Mouse (Mus musculus): ENCODE measurements at regions not wholly inside any gene's neighbourhood (a gene's known extent, or its start where the extent isn't known, plus 50 kb on each side); places are given as distances from the start of the nearest gene placed in this dataset.

GRCm38 (mm10) chr6:4421466-4421865 is 83.1 kb upstream of the Col1a2 start:
- 88% methylated on average over 7 of the region's 7 CpGs for whole genome bisulfite sequencing
- Histone ChIP-seq H3K36me3 (ENCODE audit: control insufficient read depth, insufficient read depth, low read length) (no peaks in the 10 kb centered on the region), H3K4me1 (ENCODE audit: control insufficient read depth, insufficient read depth, low read length) (peaks cover 2% of the 10 kb centered on the region; the same call in 1 of the 2 replicates), H3K4me3 (no peak overlapping the region), H3K79me2 (replicated peaks; ENCODE audit: control insufficient read depth, insufficient read depth, low read length) (no peaks in the 10 kb centered on the region), H3K27me3 (ENCODE audit: control insufficient read depth, insufficient read depth, low read length) (no peaks in the 10 kb centered on the region), H3K9ac (ENCODE audit: low read depth, low read length) (no peak overlapping the region), H3K27ac (no peak overlapping the region)
- intact Hi-C loops (cut with DNase I): no loop called here
- no peak for DNase-seq
- TF ChIP-seq CTCF (IDR thresholded peaks at IDR 0.05): no peak

- DNase-seq: no peak
- Histone ChIP-seq H3K27me3 (ENCODE audit: control insufficient read depth, insufficient read depth, low read length) (no peaks in the 10 kb centered on the region), H3K27ac (no peak overlapping the region), H3K9ac (ENCODE audit: low read depth, low read length) (no peak overlapping the region), H3K4me1 (ENCODE audit: control insufficient read depth, insufficient read depth, low read length) (no peaks in the 10 kb centered on the region), H3K4me3 (no peak overlapping the region), H3K36me3 (ENCODE audit: control insufficient read depth, insufficient read depth, low read length) (no peaks in the 10 kb centered on the region), H3K79me2 (replicated peaks; ENCODE audit: control insufficient read depth, insufficient read depth, low read length) (no peaks in the 10 kb centered on the region)
- intact Hi-C loops (cut with DNase I): no loop called here
- WGBS: 85% methylated on average over 4 of the region's 4 CpGs
- TF ChIP-seq EP300 (IDR thresholded peaks at IDR 0.05; ENCODE audit: insufficient read depth, low read depth, low read length): no peak
- no peak for TF ChIP-seq POLR2A (IDR thresholded peaks at IDR 0.05; ENCODE audit: insufficient read depth, low read depth, low read length)
- no peak for TF ChIP-seq CTCF (IDR thresholded peaks at IDR 0.05)
Measured at GRCm38 (mm10) chr6:4427122-4427521, 77.5 kb upstream of the Col1a2 start.

- H3K4me1 ChIP-seq (ENCODE audit: control insufficient read depth, insufficient read depth, low read length): no peaks in the 10 kb centered on the region
- H3K9ac ChIP-seq (ENCODE audit: low read depth, low read length): no peak overlapping the region
- no peak overlapping the region for H3K4me3 ChIP-seq
- no peaks in the 10 kb centered on the region for H3K27me3 ChIP-seq (ENCODE audit: control insufficient read depth, insufficient read depth, low read length)
- WGBS: 33% methylated on average over 1 of the region's 1 CpGs
- DNase-seq: no peak
- no peak overlapping the region for H3K27ac ChIP-seq
- no peaks in the 10 kb centered on the region for H3K36me3 ChIP-seq (ENCODE audit: control insufficient read depth, insufficient read depth, low read length)
- H3K79me2 ChIP-seq (replicated peaks; ENCODE audit: control insufficient read depth, insufficient read depth, low read length): no peaks in the 10 kb centered on the region
- no peak for TF ChIP-seq CTCF (IDR thresholded peaks at IDR 0.05)
- no peak for TF ChIP-seq POLR2A (IDR thresholded peaks at IDR 0.05; ENCODE audit: insufficient read depth, low read depth, low read length)
- TF ChIP-seq EP300 (IDR thresholded peaks at IDR 0.05; ENCODE audit: insufficient read depth, low read depth, low read length): no peak
- intact Hi-C loops (cut with DNase I): no loop called here
Measured at GRCm38 (mm10) chr6:4430704-4431310, 73.8 kb upstream of the Col1a2 start.

- H3K4me3 ChIP-seq: no peak overlapping the region
- H3K9ac ChIP-seq (ENCODE audit: low read depth, low read length): no peak overlapping the region
- H3K79me2 ChIP-seq (replicated peaks; ENCODE audit: control insufficient read depth, insufficient read depth, low read length): no peaks in the 10 kb centered on the region
- peaks cover 1% of the 10 kb centered on the region for H3K4me1 ChIP-seq (ENCODE audit: control insufficient read depth, insufficient read depth, low read length)
- DNase-seq: no peak
- intact Hi-C loops (cut with DNase I): no loop called here
- no peaks in the 10 kb centered on the region for H3K27me3 ChIP-seq (ENCODE audit: control insufficient read depth, insufficient read depth, low read length)
- TF ChIP-seq EP300 (IDR thresholded peaks at IDR 0.05; ENCODE audit: insufficient read depth, low read depth, low read length) (no peak), CTCF (IDR thresholded peaks at IDR 0.05) (no peak), POLR2A (IDR thresholded peaks at IDR 0.05; ENCODE audit: insufficient read depth, low read depth, low read length) (no peak)
- H3K27ac ChIP-seq: no peak overlapping the region
- WGBS: 82% methylated on average over 8 of the region's 8 CpGs
- H3K36me3 ChIP-seq (ENCODE audit: control insufficient read depth, insufficient read depth, low read length): no peaks in the 10 kb centered on the region
Measured at GRCm38 (mm10) chr6:4432192-4432591, 72.4 kb upstream of the Col1a2 start.

- WGBS: 51% methylated on average over 4 of the region's 4 CpGs
- intact Hi-C loops (cut with DNase I): no loop called here
- H3K4me1 ChIP-seq (ENCODE audit: control insufficient read depth, insufficient read depth, low read length): peaks cover 1% of the 10 kb centered on the region
- no peaks in the 10 kb centered on the region for H3K79me2 ChIP-seq (replicated peaks; ENCODE audit: control insufficient read depth, insufficient read depth, low read length)
- H3K36me3 ChIP-seq (ENCODE audit: control insufficient read depth, insufficient read depth, low read length): no peaks in the 10 kb centered on the region
- DNase-seq: no peak
- H3K4me3 ChIP-seq: no peak overlapping the region
- no peak overlapping the region for H3K27ac ChIP-seq
- no peak for TF ChIP-seq POLR2A (IDR thresholded peaks at IDR 0.05; ENCODE audit: insufficient read depth, low read depth, low read length)
- no peak for TF ChIP-seq EP300 (IDR thresholded peaks at IDR 0.05; ENCODE audit: insufficient read depth, low read depth, low read length)
- no peak for TF ChIP-seq CTCF (IDR thresholded peaks at IDR 0.05)
- no peaks in the 10 kb centered on the region for H3K27me3 ChIP-seq (ENCODE audit: control insufficient read depth, insufficient read depth, low read length)
- no peak overlapping the region for H3K9ac ChIP-seq (ENCODE audit: low read depth, low read length)
Measured at GRCm38 (mm10) chr6:4436439-4436838, 68.2 kb upstream of the Col1a2 start.

- TF ChIP-seq POLR2A (IDR thresholded peaks at IDR 0.05; ENCODE audit: insufficient read depth, low read depth, low read length): no peak
- no peak for TF ChIP-seq EP300 (IDR thresholded peaks at IDR 0.05; ENCODE audit: insufficient read depth, low read depth, low read length)
- TF ChIP-seq CTCF (IDR thresholded peaks at IDR 0.05): no peak
- Histone ChIP-seq H3K9ac (ENCODE audit: low read depth, low read length) (no peak overlapping the region), H3K4me1 (ENCODE audit: control insufficient read depth, insufficient read depth, low read length) (peaks cover 1% of the 10 kb centered on the region), H3K27me3 (ENCODE audit: control insufficient read depth, insufficient read depth, low read length) (no peaks in the 10 kb centered on the region), H3K36me3 (ENCODE audit: control insufficient read depth, insufficient read depth, low read length) (no peaks in the 10 kb centered on the region), H3K4me3 (no peak overlapping the region), H3K27ac (no peak overlapping the region), H3K79me2 (replicated peaks; ENCODE audit: control insufficient read depth, insufficient read depth, low read length) (no peaks in the 10 kb centered on the region)
- intact Hi-C loops (cut with DNase I): no loop called here
- no peak for DNase-seq
- 56% methylated on average over 1 of the region's 1 CpGs for WGBS
Measured at GRCm38 (mm10) chr6:4436874-4437273, 67.7 kb upstream of the Col1a2 start.

All from heart, adult 2 months (tissue).